Mouse (Mus musculus): ENCODE data around the gene Gde1. TPM values are rescaled to one million over a fixed set of nuclear protein-coding genes. Genes with fewer than 3 reads are reported as not detected.

Gde1 gene
- polyA plus RNA-seq (2014; fragmentation: Nextera tagmentation; extraction: Ambion mirVana): 67.0 and 74.3 TPM in 2 replicates

DNA sequence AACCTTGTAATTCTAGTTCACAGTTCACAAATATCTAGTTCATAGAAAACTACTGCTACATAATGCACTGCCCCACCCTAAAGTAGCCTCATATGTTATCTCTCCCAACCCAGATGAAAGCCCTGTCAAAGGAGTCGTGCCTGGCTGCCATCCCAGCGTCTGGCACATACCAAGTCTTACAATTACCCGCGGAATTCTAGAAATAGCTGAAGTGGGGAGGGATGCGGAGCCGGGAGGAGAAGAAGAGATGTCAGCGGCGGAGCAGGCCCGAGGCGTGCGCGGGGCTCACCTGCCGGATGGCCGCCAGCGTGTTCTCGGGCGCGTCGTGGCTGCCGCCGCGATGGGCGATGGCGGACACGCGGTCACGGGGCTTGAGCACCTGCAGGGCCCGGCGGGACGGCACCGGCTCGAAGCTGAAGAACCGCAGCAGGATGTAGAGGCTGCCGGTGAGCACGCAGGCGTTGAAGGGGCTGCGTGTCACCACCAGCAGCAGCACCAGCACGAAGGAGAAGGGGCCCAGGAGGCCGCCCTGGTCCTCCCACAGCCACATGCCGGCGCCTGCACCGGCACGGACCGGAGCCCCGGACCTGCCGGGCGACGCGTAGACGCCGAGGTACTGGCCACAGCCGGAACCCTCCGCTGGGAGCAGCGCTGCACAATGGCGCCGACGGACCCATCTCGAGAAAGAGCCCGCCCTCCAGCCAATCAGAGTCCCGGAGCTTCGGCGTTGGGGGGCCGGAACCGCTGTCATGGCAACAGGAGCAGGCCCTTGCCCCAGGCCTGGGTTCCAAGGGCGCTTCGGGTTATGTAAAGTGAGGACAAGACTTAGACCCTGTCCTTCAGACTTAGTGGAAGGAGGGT lies at the start of gene Gde1:
Gde1 (minus strand) TSS at position 678 of the 861 bp plus-strand sequence.
- Histone ChIP-seq H3K4me2 (ENCODE audit: low read depth, severe bottlenecking) (peak within 1 kb of the TSS; percentile 82), H3K9ac (ENCODE audit: low read length) (peak within 1 kb of the TSS; percentile 89), H3K36me3 (ENCODE audit: control insufficient read depth, insufficient read depth, low read length) (no peaks in the 10 kb centered on the region), H3K9me3 (ENCODE audit: control insufficient read depth, low read length) (no peaks in the 10 kb centered on the region), H3K27me3 (ENCODE audit: control insufficient read depth, insufficient read depth, low read length) (no peaks in the 10 kb centered on the region), H3K27ac (replicated peaks; ENCODE audit: low read depth, low read length) (0 out of 2 replicates have a peak within 1 kb of the TSS, but pooled peaks have one; percentile 8), H3K4me3 (ENCODE audit: low read depth, low read length) (peak within 1 kb of the TSS; percentile 93), H3K4me1 (ENCODE audit: control insufficient read depth, insufficient read depth, low read length) (peaks cover 6% of the 10 kb centered on the region)
- DNase-seq (ENCODE audit: low spot score): peak; percentile 94
- WGBS: under 1% methylated on average over 66 of the region's 66 CpGs
- peak; percentile 95 for ATAC-seq (ENCODE audit: insufficient number of reproducible peaks, low FRiP score, low TSS enrichment, low read depth)

DNA sequence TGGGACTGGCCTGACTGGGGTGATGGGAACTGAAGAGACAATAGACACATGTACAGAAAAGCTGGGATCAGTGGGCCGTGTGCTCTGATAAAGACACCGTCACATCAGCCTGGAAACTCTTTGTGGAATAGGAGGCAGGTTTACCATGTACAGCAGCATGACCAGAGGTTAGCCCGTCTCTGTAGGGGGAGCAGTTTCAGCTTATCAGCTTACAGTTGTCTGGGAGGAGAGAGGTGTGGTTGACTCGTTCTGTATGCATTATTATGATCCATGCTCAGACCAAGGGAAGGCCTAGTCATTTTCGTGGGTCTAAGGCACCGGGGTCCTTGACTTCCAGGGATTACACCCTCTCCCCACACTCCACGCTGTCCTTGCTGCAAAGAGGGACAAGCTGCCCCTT lies 46.0 kb upstream of the Gde1 start:
- H3K4me2 ChIP-seq (ENCODE audit: low read depth, severe bottlenecking): no peak overlapping the region
- no peak overlapping the region for H3K9ac ChIP-seq (ENCODE audit: low read length)
- H3K36me3 ChIP-seq (ENCODE audit: control insufficient read depth, insufficient read depth, low read length): peaks cover 22% of the 10 kb centered on the region
- no peak overlapping the region for H3K27ac ChIP-seq (replicated peaks; ENCODE audit: low read depth, low read length)
- no peaks in the 10 kb centered on the region for H3K9me3 ChIP-seq (ENCODE audit: control insufficient read depth, low read length)
- H3K4me3 ChIP-seq (ENCODE audit: low read depth, low read length): no peak overlapping the region
- no peaks in the 10 kb centered on the region for H3K4me1 ChIP-seq (ENCODE audit: control insufficient read depth, insufficient read depth, low read length)
- WGBS: 92% methylated on average over 7 of the region's 7 CpGs
- ATAC-seq (ENCODE audit: insufficient number of reproducible peaks, low FRiP score, low TSS enrichment, low read depth) (no peak), DNase-seq (ENCODE audit: low spot score) (no peak)
- no peaks in the 10 kb centered on the region for H3K27me3 ChIP-seq (ENCODE audit: control insufficient read depth, insufficient read depth, low read length)

DNA sequence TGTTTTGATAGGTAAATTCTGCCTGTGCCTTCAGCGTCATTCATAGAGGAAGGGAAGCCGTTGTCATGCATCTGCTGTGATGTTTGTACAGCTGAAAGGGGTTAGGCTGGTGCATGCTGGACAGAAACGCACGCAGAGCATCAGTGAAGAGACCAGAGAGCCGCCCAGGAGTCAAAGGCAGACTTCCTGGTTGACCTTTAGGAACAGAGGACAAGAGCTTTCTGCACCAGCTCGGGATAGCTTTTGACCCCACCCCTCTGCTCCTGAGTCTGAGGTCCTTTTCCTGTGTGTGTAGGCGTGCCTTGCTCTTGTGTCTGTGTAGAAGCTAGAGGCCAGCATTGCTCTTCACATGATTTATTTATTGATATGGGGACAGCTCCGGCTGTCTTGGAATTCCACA lies 44.1 kb upstream of the Gde1 start:
- WGBS: 87% methylated on average over 8 of the region's 8 CpGs

DNA sequence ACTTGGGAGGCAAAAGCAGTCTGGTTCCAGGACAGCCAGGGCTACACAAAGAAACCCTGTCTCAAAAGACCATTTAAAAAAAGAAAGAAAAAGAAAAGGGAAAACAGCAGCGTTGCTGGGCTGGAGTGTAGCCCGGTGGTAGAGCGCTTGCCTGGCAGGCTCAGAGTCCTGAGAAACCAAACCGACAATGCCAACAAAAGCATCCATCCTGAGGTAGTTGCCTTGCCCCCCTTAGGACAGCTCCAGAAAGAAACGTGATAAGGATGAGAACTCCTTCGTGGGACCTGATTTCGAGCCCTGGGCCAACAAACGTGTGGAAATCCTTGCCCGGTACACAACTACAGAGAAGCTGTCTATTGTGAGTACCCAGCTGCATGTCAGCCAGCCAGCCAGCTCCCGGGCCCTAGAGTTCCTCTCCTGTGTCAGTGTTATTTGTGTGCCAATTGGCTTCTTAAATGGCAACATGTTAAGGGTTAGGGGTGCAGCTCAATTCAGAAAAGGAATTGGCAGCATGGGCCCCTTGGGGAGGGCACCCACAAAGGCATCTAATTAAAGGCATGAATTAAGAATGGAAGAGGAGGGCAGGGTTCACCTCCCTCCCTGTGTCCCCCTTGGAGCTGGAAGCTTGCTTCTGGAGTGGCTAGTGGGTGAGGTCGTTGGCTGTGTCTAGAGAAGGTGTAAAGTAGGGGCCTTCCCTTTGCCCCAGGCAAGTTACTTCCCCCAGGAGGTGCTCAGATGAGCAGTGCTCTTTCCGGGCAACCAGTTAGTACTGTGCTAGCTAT lies 42.5 kb upstream of the Gde1 start:
- Histone ChIP-seq H3K27me3 (ENCODE audit: control insufficient read depth, insufficient read depth, low read length) (no peaks in the 10 kb centered on the region), H3K36me3 (ENCODE audit: control insufficient read depth, insufficient read depth, low read length) (peaks cover 14% of the 10 kb centered on the region), H3K27ac (replicated peaks; ENCODE audit: low read depth, low read length) (no peak overlapping the region), H3K9me3 (ENCODE audit: control insufficient read depth, low read length) (no peaks in the 10 kb centered on the region), H3K4me1 (ENCODE audit: control insufficient read depth, insufficient read depth, low read length) (no peaks in the 10 kb centered on the region), H3K4me3 (ENCODE audit: low read depth, low read length) (no peak overlapping the region), H3K9ac (ENCODE audit: low read length) (no peak overlapping the region), H3K4me2 (ENCODE audit: low read depth, severe bottlenecking) (no peak overlapping the region)
- WGBS: 93% methylated on average over 12 of the region's 12 CpGs
- DNase-seq (ENCODE audit: low spot score): no peak
- ATAC-seq (ENCODE audit: insufficient number of reproducible peaks, low FRiP score, low TSS enrichment, low read depth): no peak

More for the DNA sequence above, 44.1 kb upstream of the Gde1 start:
- H3K9me3 ChIP-seq (ENCODE audit: control insufficient read depth, low read length): no peaks in the 10 kb centered on the region
- H3K27ac ChIP-seq (replicated peaks; ENCODE audit: low read depth, low read length): no peak overlapping the region
- DNase-seq (ENCODE audit: low spot score) (no peak), ATAC-seq (ENCODE audit: insufficient number of reproducible peaks, low FRiP score, low TSS enrichment, low read depth) (no peak)
- H3K4me2 ChIP-seq (ENCODE audit: low read depth, severe bottlenecking): no peak overlapping the region
- peaks cover 20% of the 10 kb centered on the region for H3K36me3 ChIP-seq (ENCODE audit: control insufficient read depth, insufficient read depth, low read length)
- H3K4me1 ChIP-seq (ENCODE audit: control insufficient read depth, insufficient read depth, low read length): no peaks in the 10 kb centered on the region
- H3K9ac ChIP-seq (ENCODE audit: low read length): no peak overlapping the region
- no peak overlapping the region for H3K4me3 ChIP-seq (ENCODE audit: low read depth, low read length)
- H3K27me3 ChIP-seq (ENCODE audit: control insufficient read depth, insufficient read depth, low read length): no peaks in the 10 kb centered on the region

DNA sequence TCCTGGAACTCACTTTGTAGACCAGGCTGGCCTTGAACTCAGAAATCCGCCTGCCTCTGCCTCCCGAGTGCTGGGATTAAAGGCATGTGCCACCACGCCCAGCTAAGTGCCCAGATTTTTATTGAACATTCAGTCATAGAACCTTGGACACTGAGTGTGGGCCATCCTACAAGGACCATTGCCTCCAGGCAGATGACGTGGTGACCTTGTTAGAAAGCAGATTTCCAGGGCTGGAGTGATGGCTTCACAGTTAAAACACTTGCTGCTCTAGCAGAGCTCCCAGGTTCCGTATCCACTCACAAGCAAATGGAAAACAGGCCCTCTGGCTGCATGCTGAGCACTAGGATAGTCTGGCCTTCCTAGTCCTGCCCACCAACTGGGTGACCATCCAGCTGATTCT lies 39.2 kb upstream of the Gde1 start:
- no peak overlapping the region for H3K9ac ChIP-seq (ENCODE audit: low read length)
- no peak overlapping the region for H3K4me3 ChIP-seq (ENCODE audit: low read depth, low read length)
- no peak overlapping the region for H3K27ac ChIP-seq (replicated peaks; ENCODE audit: low read depth, low read length)
- no peaks in the 10 kb centered on the region for H3K27me3 ChIP-seq (ENCODE audit: control insufficient read depth, insufficient read depth, low read length)
- peaks cover 8% of the 10 kb centered on the region; the same call in 1 of the 2 replicates for H3K36me3 ChIP-seq (ENCODE audit: control insufficient read depth, insufficient read depth, low read length)
- no peaks in the 10 kb centered on the region for H3K9me3 ChIP-seq (ENCODE audit: control insufficient read depth, low read length)
- no peak overlapping the region for H3K4me2 ChIP-seq (ENCODE audit: low read depth, severe bottlenecking)
- H3K4me1 ChIP-seq (ENCODE audit: control insufficient read depth, insufficient read depth, low read length): 0 out of 2 replicates have a peak, but pooled peaks cover 7% of the 10 kb centered on the region
- ATAC-seq (ENCODE audit: insufficient number of reproducible peaks, low FRiP score, low TSS enrichment, low read depth) (no peak), DNase-seq (ENCODE audit: low spot score) (no peak)
- WGBS: 89% methylated on average over 5 of the region's 5 CpGs

DNA sequence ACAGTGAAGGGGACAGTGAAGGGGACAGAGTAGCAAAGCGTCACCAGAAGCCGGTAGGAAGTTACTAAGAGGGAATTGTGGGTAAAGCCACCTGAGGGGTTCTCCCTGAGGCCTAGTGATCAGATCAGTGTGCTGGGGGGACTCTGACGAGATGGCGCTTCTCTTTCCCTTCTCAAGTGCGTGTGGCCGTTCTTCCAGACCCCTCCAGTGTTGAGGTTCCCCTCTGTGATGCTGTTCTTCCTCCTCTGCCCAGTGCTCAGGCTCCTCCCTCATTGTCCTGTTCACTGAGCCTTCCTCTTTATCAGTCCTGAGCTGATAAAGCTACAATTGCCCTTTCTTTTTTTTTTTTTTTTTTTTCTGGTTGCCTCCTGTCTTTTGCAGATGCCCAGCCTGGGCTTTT lies 36.7 kb upstream of the Gde1 start:
- Histone ChIP-seq H3K9ac (ENCODE audit: low read length) (no peak overlapping the region), H3K4me3 (ENCODE audit: low read depth, low read length) (no peak overlapping the region), H3K4me2 (ENCODE audit: low read depth, severe bottlenecking) (no peak overlapping the region), H3K27me3 (ENCODE audit: control insufficient read depth, insufficient read depth, low read length) (no peaks in the 10 kb centered on the region), H3K27ac (replicated peaks; ENCODE audit: low read depth, low read length) (no peak overlapping the region), H3K9me3 (ENCODE audit: control insufficient read depth, low read length) (no peaks in the 10 kb centered on the region), H3K4me1 (ENCODE audit: control insufficient read depth, insufficient read depth, low read length) (0 out of 2 replicates have a peak, but pooled peaks cover 7% of the 10 kb centered on the region), H3K36me3 (ENCODE audit: control insufficient read depth, insufficient read depth, low read length) (no peaks in the 10 kb centered on the region)
- DNase-seq (ENCODE audit: low spot score): no peak
- 91% methylated on average over 6 of the region's 6 CpGs for WGBS
- no peak for ATAC-seq (ENCODE audit: insufficient number of reproducible peaks, low FRiP score, low TSS enrichment, low read depth)

DNA sequence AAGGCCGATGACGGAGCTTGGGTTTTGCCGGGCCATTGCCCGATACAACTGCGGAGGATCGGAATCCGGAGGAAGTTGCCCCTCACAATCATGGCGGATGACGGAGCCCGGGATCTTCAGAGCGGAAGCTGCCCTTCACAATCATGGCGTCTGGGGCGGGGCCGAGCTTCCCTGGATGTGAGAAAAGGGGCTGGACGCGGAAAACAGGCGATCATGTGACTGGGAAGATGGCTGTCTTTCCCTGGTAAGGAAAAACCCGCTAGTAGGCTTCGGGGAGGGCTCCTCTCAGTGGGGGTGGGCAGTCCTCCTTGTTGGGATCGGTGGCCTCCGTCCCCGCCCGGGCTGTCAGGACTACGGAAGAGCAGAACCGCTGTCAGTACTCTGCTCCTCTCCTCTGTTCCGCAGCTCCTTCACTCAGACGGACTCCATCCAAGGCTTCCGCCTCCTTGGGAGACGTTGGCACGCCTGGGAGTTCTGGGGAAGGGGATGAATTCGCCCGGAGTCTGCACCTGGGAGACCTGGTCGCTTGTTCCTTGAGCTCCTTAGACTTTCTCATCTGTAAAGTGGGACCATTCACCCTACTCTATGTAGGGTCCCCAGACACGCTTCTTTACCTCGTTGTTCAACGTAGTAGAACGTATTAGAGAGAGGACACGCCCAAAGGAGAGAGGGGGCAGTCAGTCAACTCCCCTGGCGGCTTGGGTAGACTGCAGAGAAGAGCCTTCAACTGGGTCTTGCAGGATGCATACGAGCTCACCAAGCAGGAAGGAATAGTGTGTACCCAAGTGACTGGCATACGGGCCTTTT lies 35.2 kb upstream of the Gde1 start:
- no peaks in the 10 kb centered on the region for H3K36me3 ChIP-seq (ENCODE audit: control insufficient read depth, insufficient read depth, low read length)
- peak overlapping the region; percentile 59 for H3K9ac ChIP-seq (ENCODE audit: low read length)
- H3K27me3 ChIP-seq (ENCODE audit: control insufficient read depth, insufficient read depth, low read length): no peaks in the 10 kb centered on the region
- H3K4me2 ChIP-seq (ENCODE audit: low read depth, severe bottlenecking): peak overlapping the region; percentile 45
- no peak overlapping the region for H3K27ac ChIP-seq (replicated peaks; ENCODE audit: low read depth, low read length)
- no peaks in the 10 kb centered on the region for H3K9me3 ChIP-seq (ENCODE audit: control insufficient read depth, low read length)
- ATAC-seq (ENCODE audit: insufficient number of reproducible peaks, low FRiP score, low TSS enrichment, low read depth): peak; percentile 93
- DNase-seq (ENCODE audit: low spot score): peak; percentile 98
- H3K4me1 ChIP-seq (ENCODE audit: control insufficient read depth, insufficient read depth, low read length): 0 out of 2 replicates have a peak, but pooled peaks cover 7% of the 10 kb centered on the region
- WGBS: 4% methylated on average over 41 of the region's 41 CpGs
- H3K4me3 ChIP-seq (ENCODE audit: low read depth, low read length): peak overlapping the region; percentile 59

All from limb, embryonic 11.5 days (tissue).